Mouse (Mus musculus): ENCODE measurements around the gene Uqcc2.

The Uqcc2 gene

DNA sequence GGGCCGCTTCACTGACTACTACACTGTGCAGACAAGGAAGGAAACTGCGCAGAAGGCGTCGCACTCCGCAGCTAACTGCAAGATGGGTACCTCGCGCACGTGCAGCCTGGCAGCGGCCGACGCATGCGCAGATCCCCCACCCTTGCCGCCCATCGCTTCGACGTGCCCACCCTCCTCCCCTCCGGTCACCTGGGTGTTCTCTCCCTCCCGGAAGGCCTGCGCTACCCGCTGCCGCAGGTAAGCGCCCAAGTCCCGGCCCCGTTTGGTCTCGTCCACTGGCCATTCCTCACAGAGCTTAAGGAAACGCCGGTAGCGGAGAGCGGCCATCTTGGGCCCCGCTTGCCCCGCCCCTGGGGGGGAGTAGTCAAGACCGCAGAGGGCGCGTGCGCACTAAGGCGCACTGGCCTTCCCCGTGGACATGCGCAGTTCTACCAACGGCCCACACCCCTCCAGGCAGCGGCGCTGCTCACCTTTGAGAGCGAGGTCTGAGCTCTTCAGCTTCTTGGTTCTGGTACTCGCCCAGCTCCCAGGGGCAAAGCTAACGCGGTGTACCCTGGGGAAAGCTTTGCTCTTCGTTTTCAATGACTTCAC lies at the start of gene Uqcc2:
TSS of gene Uqcc2 (minus strand) at position 366 of the 591 bp plus-strand sequence.
- DNase-seq: peak; percentile 98

DNA sequence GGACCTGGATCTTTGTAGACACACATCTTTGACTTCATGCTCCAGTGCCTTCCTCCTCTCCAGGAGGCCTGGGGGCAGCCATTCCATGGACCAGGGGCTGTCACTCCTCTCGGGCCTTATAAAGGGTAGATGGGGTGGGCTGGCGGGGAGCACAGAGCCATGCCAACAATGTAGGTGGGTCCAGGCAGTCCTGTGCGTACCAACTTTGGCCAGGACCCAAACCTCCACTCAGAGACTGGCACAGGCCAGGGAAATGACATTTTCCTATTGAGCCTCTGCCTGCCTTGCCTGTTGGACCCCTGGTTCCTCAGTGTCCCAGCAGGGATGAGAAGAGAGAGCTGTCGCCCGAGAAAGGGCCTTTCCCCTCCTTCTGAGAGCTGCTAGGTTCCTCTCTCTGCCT lies 48.7 kb upstream of the Uqcc2 start:
- DNase-seq: no peak

DNA sequence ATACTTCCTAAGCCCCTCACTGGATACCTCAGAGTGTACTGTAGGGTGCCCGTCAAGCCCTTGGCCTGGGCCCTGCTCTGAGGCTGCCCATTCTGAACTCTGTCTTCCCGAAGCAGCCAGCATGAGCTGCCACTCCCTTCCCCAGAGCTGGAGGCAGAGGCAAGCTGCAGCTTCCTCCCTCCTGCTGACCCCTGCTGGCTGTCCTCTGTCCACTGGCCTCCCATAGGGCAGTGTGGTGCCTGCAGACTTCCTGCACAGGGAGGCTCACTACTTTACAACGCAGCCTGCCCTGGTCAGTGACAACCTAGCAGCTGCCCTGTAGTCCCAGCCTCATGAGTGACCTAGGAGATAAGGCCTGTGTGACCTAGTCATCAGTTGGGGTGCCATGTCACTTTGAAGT lies 48.0 kb upstream of the Uqcc2 start:
- no peak for DNase-seq

DNA sequence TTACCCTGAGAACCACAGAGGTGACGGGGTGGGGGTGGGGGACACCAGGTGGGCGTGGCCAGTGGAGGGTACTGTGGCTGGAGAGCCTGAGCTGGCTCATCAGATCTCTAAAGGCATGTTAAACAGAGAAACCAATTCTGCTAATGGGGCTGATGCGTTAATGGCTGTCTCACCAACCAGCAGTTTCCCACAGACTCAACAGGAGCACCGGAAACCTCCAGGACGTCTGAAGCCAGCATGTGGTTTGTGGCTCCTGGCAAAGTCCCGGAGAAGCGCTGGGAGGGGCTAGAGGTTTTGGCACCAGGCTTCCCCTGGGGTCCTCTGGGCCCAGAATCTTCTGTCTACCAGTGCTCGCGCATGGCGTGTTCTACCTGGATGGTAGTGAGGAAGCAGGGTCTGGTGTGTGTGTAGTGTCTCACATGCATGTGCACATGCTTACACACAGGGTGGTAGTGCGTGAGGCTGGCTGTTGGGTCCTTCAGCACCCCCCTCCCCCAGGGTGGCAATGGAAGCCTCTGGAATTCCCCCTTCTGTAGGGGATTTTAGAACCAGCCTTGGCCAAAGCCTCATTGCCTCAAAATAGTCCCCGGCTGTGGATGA lies 46.1 kb upstream of the Uqcc2 start:
- DNase-seq: no peak

DNA sequence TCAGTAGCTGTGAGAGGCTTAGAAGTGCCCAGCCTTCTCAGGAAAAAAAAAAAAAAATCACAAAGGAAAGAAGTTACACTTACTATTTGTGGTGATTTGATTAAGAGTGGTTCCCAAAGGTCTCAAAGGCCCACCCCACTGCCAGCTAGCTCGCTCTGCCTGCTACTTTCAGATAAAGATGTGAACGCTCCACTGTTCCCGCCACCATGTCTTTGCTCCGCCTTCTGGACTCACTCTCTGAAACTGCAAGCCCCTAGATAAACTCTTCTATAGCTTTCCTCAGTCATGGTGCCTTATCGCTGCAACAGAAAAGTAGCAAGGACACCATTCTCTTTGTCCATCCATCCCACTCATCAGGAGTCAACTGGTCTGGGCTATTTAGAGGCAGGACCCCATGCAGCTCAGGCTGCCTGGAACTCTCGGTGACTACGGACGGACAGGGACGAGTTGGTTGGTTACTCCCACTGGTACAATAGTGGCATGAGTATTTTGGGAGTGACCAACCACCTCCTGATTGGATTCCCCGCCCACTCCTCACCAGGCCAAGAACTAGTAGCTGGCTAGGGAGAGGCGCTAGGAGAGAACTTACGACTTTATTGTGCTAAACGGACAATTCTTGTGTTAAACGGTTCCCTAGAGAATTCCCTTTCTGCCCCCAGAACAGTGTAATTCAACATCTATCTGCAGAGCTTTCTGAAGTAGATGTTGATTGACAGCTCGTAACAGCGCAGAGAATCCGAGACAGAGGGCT lies 44.9 kb upstream of the Uqcc2 start:
- no peak for DNase-seq

DNA sequence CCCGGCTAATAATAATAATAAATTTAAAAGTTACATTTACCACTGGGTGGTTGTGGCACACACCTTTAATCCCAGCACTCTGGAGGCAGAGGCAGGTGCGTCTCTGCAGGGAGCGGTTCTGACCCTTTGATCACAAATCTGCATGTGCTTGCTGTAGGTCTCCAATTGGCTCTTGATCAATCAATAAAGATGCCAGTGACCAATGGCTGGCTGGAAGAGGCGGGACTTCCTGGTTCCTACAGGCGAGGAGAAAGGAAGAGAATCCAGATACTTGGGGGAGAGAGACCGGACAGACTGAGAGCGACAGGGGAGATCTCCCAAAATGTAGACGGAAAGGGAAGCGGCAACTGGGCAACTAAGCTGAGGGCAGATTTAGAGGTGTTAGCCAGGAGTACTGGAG lies 44.3 kb upstream of the Uqcc2 start:
- DNase-seq: no peak

DNA sequence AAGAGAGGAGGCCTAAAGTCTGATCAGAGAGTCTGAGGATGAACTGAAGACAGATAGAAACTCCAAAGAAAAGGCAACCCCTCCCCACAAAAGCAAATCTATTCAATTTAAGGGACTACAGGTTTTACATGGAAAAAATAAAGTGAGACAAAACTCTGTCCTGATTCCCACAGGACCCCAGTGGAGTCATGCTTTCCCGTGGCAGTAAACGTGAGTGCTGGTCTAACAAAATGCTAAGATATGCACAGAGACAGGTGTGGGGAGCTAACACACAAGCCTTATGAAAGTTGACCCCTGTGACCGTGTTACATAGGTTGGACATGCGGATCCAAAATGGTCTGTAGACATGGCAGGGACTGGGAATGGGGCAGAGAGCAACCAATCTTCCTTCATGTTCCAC lies 43.0 kb upstream of the Uqcc2 start:
- no peak for DNase-seq

DNA sequence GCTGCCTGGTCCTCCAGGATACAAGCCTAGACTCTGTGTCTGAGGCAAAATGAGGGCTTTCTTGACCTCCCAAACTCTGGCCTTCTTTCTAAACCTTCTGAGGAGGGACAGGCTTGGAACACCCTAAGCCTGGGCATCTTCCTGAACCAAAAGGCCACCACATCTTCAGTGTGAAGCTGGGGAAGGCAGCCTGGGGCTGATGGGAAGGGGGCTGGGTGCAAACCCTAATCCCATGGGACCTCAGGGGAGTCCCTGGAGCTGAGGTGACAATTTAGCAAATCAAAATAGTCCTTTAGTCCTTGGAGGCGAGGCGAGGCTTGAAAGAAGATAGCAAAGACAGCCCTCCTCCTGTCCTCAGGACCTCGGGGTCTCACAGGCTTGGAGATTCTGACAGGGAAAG lies 42.6 kb upstream of the Uqcc2 start:
- no peak for DNase-seq

DNA sequence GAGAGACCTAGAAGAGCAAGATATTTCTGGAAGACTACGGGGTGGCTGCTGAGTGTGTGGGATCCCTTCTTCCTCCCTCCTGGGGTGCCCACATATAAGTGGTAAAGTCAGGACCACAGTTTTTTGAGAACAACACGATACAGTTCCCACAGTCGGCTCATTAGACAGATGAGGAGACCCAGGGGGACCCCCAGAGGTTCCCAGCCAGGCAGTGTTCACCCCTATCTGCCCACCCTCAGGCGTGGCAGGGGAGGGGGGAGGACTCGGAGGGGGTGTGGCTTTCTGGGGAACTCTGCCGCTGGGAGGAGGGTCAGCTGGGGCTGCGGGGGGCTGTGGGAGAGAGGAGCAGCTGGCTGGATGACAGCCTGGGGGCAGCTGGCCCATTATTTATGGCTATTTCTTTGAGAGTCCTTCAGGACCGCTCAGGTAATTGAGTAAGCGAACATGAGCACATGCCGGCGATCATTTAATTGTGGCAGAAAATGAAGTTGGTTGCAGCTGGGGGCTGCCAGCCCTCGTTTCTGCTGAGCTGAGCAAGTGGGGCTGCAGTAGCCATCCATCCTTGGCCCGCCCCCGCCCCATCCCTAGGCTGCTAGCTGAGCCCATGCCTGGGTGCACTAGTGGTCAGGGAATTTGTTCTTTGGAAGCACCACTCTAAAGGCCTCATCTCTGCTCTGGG lies 41.6 kb upstream of the Uqcc2 start:
- DNase-seq: no peak

DNA sequence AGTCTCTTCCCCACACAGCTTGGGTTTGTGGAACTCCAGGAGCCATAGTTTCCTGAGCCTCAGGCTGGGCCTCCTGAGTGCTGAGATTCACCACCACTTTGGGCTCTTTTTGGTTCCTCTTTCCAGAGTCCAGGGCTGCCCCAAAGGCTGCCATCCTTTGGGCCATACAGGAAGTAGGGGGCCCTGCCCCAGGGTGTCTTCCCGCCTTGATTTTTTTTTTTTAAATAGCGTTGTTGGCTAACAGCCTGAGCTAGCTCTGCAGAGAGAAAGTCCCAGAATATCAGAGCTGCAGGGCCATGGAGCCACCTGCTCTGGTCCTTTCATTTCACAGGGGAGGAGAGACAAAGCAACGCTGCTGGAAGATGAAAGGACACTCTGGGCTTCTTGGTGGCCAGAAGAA lies 40.0 kb upstream of the Uqcc2 start:
- DNase-seq: no peak

DNA sequence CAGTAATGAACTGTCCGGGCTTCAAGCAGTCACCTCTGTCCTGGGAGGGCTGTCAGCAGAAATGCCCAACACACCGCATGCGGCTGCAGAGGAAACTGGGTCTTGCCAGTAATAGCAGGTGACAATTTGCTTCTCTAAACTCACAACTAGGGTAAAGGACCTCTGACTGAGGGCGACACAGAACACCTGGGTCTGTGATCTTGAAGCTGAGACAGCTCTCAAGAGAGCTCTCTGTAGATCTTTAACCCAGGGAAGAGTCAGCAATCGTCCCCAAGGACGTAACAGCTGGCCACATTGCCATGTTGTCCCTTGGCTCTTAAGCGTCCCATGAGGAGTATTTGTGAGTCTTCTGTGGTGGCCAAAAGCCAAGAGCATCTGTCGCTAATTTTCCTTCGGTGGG lies 38.7 kb upstream of the Uqcc2 start:
- no peak for DNase-seq

DNA sequence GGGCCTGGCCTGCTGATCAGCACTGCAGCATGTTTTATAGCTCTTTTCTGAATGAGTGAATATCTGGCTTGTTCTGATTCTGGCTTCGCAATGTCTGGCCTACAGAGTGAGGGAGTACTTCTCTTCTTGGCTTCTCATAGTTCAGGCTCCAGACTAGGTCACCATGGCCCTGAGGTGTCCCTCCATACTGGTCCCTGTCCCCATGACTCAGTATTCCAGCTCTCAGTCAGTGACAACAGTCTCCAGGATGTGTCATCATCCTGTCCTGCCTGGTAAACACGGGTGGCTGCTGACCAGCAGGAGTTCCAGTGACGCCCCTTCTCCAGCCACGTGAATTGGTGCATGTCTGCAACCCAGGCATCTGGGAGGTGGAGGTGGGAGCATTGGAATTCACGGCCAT lies 37.4 kb upstream of the Uqcc2 start:
- DNase-seq: no peak

DNA sequence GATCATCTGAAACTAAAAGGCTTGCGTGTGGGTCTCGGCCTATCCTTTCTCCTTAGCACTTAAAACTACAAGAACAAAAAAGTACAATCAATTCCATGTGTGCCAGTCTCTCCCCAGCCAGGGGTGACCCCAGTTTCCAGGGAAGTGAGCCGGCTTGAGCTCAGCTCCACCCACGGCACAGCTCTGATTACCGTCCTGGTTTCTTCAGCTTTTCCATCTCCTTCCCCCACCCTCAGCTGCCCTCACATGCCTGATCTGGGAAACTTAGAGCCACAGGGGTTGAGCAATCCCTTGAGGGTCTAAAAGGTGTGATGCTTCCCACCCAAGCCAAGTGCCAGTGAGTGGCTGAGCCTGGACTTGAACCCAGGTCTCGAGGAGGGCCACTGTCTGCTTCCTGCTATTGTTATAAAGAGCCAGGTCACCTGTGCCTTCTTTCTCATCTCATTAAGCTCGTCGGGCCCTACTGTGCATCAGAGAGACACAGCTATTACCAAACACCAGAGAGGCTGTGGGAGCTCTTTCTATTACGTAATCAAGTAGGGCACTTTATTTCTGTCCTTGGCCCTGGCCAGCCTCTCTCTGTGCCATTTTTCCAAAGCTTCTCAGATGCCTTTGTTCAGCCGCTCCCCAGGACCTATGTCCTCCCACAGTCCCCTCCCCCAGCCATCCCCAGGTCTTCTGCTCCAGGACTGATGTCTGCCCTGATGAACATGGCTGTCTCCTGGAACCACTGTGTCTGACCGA lies 36.4 kb upstream of the Uqcc2 start:
- no peak for DNase-seq

DNA sequence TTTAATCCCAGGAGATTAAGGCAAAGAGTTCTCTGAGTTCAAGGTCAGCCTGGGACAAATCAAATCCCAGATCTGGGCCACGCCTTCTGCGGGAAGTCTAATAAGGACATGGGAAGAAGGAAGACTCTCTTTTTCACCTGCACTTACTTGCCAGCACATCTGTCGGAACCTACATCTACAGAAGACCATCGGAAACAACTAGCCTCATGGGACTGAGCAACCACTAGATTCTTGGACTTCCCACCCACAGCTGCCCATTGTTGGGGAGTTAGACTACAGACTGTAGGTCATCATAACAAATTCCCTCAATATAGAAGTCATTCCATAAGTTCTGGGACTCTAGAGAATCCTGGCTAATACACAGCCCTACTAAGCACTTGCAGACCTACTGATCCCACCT lies 34.9 kb upstream of the Uqcc2 start:
- DNase-seq: no peak

DNA sequence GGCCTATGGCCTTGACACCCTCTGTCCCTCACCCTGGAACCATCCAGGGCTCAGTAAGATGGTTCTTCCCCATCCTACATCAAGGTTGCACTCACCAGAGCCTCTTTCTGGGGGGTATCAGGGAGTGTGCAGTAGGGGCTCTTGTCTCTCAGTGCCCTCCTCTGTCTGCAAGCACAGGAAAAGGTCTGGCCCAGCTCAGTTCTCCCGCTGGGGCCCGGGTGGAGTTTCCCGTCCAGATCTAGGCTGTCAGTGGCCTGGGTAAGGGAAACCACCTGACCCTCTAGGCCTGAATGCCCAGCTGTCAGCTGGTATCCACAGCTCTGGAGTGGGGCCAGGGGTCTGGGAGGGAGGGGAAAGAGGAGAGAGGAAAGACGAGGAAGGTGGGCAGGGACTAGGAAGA lies 33.8 kb upstream of the Uqcc2 start, which contains the start of gene Ip6k3:
TSS of gene Ip6k3 (minus strand) at position 251 of the 400 bp plus-strand sequence.
- no peak for DNase-seq

DNA sequence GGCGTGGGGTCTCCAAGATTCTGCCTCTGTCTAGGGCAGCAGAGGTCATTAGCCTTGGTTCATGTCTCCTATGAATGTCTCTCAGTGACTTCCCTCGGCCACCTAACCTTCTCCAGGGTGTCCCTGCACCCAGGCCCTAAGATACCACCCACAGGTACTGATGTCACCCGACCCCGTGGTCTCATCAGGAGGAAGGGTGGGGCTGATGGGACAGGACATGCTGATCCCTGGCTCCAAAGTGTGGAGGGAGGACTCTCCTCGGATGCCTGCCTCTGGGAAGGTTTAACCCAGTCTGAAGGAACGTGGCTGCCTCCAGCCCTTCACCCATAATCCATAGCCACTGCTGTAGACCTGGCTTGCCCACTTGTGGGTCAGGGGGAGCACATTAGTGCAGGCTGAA lies 33.2 kb upstream of the Uqcc2 start:
- DNase-seq: no peak

DNA sequence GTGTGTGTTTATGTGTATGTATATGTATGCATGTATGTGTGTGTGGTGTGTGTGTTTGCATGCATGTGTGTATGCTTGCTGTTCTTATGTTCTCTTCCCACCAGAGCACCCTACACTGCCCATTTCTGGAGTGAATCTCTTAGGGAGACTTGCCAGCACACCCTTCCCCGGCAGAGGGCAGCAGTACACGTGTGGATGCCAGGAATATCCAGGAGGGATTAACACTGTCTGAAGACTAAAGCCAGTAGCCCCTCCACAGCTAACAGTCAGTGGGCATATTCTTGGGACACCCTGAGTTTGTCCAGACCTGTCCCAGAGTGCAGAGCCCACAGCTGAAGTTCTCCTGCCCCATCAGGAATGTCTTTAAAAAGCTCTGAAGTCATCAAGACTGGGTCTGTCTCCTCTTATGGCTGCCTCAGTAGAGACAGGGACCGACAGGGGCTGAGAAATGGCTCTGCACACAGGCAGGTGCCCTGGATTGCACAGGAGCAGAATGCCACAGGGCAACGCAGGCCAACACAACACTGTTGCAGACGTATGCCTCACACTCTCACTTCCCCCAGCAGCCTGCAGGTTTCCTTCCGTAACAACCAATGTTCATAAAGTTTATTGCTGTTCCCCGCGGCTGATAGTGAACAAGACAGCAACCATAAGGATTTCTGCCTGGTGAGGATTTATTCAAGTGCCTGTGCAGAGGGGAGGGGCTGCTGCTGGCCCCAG lies 31.5 kb upstream of the Uqcc2 start:
- no peak for DNase-seq

DNA sequence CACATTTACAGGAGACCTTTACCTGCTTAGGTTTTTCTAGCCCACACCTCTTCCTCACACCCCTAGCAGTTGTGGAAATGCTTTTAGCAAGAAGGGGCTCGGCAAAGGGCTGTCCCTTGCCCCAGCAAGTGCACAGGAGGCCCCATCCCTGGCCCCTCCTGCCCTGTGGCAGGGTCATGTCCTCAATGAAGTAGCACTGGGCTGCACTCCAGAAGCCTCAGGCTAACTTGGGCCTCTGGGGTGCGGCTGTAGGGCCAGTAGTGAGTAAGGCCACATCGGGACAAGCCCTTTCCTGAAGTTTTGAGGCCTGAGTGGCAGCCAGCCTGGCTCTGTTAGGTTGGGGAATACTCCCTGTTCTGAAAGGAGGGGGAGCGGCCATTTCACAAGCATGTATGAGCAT lies 27.2 kb upstream of the Uqcc2 start:
- DNase-seq: no peak

DNA sequence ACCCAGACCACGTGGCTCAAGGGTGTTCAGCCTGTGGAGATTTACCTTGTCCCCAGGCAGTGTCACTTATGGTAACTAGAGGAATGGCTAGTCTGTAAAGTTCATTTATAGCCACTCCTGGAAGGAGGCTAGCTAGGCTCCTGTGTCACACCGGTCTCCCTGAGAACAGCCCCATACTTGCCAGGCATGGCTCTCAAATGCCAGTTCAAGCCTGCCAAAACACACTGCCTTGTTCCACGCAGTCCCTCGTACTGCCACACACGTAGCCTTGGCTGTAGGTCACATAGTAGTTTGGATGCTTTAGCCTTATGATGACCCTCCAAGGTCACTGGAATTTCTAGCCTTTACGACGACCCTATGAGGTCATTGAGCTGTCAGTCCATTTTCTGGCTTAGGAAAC lies 25.5 kb upstream of the Uqcc2 start:
- no peak for DNase-seq

DNA sequence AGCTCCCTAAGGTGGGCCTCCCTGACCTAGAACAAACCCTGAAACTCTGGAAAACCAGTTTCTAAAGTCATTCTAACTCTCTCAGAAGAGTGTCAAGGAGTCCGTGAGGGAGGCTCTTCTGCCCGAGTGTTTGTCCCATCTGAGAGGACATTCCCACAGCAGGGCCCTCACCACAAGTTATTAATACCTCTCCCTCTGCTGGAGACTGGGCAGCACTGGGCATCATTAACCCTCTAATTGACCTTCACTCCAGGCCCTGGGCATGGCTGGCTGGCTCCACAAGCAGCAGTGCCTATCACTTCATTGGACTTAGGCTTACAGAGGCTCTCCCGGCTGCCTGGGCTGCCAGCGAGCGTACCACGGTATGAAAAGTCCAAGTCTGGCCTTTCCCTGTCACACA lies 24.7 kb upstream of the Uqcc2 start:
- DNase-seq: no peak

DNA sequence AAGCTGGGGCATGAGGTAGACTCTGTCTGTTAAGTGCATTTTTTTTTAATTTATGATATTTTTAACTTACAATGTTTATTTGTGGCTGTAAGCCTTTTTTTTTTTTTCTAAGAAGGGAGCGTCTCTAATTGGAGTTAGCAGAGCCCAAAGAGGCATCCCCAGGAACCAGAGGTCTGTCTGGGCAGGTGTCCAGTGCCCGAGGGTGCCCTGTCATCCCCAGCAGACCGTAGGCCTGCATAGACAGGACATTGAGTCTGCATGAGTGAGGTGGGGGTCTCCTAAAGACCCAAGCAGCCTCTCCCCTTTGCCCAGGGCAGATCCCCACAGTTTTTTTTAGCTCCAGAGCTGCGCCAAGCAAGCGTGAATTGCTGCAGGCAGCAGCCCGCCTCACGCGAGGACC lies 22.0 kb upstream of the Uqcc2 start:
- no peak for DNase-seq

DNA sequence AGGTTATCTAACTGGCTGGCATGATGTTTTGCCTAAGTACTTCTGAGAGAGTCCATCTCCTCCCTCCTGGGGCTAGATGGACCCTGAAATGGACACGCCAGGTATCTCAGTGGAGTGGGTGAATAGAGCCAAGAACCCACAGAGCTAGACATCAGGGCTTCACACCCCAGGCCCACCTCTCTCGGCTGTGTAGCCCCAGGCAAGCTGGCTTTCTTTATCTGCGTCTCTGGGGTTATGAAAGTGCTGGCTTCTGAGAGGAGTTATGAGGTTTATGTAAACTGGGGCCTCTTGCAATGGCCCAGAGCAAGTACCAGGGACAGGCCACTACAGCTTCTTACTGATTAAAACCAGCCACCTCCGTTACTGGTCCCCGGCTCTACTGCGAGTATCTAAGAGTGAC lies 21.2 kb upstream of the Uqcc2 start:
- no peak for DNase-seq

DNA sequence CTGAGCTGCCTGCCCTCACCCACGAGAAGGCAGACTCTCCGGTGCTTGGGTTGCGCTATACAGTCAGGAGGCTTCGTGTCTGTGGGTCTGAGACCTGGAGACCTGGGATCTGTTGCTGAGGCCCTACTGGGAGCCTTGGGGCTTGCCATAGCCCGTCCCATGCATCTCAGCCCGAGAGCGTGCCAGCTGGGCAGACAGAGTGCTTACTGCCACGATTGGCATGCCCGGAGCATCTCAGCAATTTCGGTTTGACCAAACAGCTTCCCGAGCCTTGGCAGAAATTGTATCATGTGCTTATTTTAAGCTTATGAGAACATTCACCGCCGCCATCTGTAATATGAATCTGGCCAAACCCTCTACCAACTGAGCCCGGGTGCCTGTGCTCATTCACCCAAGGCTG lies 20.5 kb upstream of the Uqcc2 start:
- no peak for DNase-seq
